Mouse (Mus musculus) C2C12 (cell line): Measurements from ENCODE around the gene Smim23. TPM values are rescaled to one million over a fixed set of nuclear protein-coding genes. Genes with fewer than 3 reads are reported as not detected.

Experiments
- H3K27me3 ChIP-seq: one replicate; pipeline ENCODE4 v1.6.1; 2011; ENCODE audit not compliant: control insufficient read depth, insufficient read depth, insufficient read length
- H3K36me3 ChIP-seq: one replicate; pipeline ENCODE4 v1.6.1; 2011; ENCODE audit not compliant: control insufficient read depth, insufficient read depth
- H3K4me3 ChIP-seq: one replicate; pipeline ENCODE4 v1.5.1; 2011; ENCODE audit warnings: mild to moderate bottlenecking, control low read depth; ENCODE audit not compliant: poor library complexity, insufficient read depth, severe bottlenecking
- H3K79me2 ChIP-seq: one replicate; pipeline ENCODE4 v1.6.1; 2011; ENCODE audit not compliant: control insufficient read depth, insufficient read depth
- H3K79me3 ChIP-seq: one replicate; pipeline ENCODE4 v1.6.1; 2011; ENCODE audit warnings: low read depth, control low read depth
- H3ac ChIP-seq: one replicate; pipeline ENCODE3; 2011; ENCODE audit warnings: low read depth; ENCODE audit not compliant: control insufficient read depth, insufficient read length
- CEBPB ChIP-seq: IDR thresholded peaks from one replicate; pipeline ENCODE4 v1.6.1; 2011; ENCODE audit warnings: low read depth, mild to moderate bottlenecking, control low read depth, moderate library complexity
- CTCF ChIP-seq: IDR thresholded peaks from one replicate; pipeline ENCODE4 v1.5.1; 2011; ENCODE audit not compliant: control insufficient read depth, insufficient read depth, insufficient read length
- FOSL1 ChIP-seq: IDR thresholded peaks from one replicate; pipeline ENCODE4 v1.8.0; 2011; ENCODE audit warnings: mild to moderate bottlenecking, low read length; ENCODE audit not compliant: poor library complexity, insufficient read depth, severe bottlenecking
- MAX ChIP-seq: IDR thresholded peaks from one replicate; pipeline ENCODE4 v1.6.1; 2011; ENCODE audit warnings: mild to moderate bottlenecking, control low read depth
- MYOD1 ChIP-seq: IDR thresholded peaks from one replicate; pipeline ENCODE4 v1.6.1; 2011; ENCODE audit warnings: low read depth; ENCODE audit not compliant: control insufficient read depth, insufficient read length
- MYOG ChIP-seq: IDR thresholded peaks from one replicate; pipeline ENCODE4 v1.6.1; 2011; ENCODE audit not compliant: control insufficient read depth, insufficient read length; ENCODE audit errors: extremely low read depth
- USF1 ChIP-seq: IDR thresholded peaks from one replicate; pipeline ENCODE4 v1.6.1; 2011; ENCODE audit warnings: low read depth, mild to moderate bottlenecking, control low read depth, moderate library complexity
- long read RNA-seq, 2 experiments: library from polyadenylated mRNA; unstranded; transcript quantifications; one replicate each; pipeline ENCODE4 v2.0.0; 2019 to 2020
- polyA plus RNA-seq: library from polyadenylated mRNA; unstranded; fragments of >200 nt; fragmentation: generic; extraction: Trizol; gene quantifications from one replicate; pipeline ENCODE4 v1.2.1, GENCODE M21; 2012; ENCODE audit warnings: missing spikeins

The Smim23 gene
- polyA plus RNA-seq = not detected
- long read RNA-seq, experiment 1 = 0 reads
- long read RNA-seq, experiment 2 = 0 reads

- Histone ChIP-seq H3K4me3 (no peak within 1 kb of the TSS), H3K79me3 (no peaks in the 10 kb centered on the region), H3K27me3 (peaks cover 3% of the 10 kb centered on the region), H3K36me3 (no peaks in the 10 kb centered on the region), H3K79me2 (no peaks in the 10 kb centered on the region), H3ac (no peak within 1 kb of the TSS)
- TF ChIP-seq CTCF (no peak), CEBPB (no peak), USF1 (no peak), MYOD1 (no peak), FOSL1 (no peak), MYOG (no peak), MAX (no peak)
Measured at GRCm38 (mm10) chr11:32824505-32824904, at the start of gene Smim23. Gene Smim23 (minus strand): TSS chr11:32824605.

- no peak overlapping the region for H3ac ChIP-seq
- H3K79me2 ChIP-seq = no peaks in the 10 kb centered on the region
- H3K27me3 ChIP-seq = peaks cover 46% of the 10 kb centered on the region
- H3K4me3 ChIP-seq = no peak overlapping the region
- no peak for TF ChIP-seq MAX
- TF ChIP-seq FOSL1 = no peak
- TF ChIP-seq MYOD1 = no peak
- TF ChIP-seq CTCF = no peak
- no peak for TF ChIP-seq MYOG
- TF ChIP-seq USF1 = no peak
- no peak for TF ChIP-seq CEBPB
- H3K36me3 ChIP-seq = no peaks in the 10 kb centered on the region
- no peaks in the 10 kb centered on the region for H3K79me3 ChIP-seq
Measured at GRCm38 (mm10) chr11:32868619-32869383, 44.4 kb upstream of the Smim23 start.

GRCm38 (mm10) chr11:32864615-32865014 lies 40.2 kb upstream of the Smim23 start:
- no peaks in the 10 kb centered on the region for H3K36me3 ChIP-seq
- no peaks in the 10 kb centered on the region for H3K79me2 ChIP-seq
- H3K79me3 ChIP-seq = no peaks in the 10 kb centered on the region
- H3K27me3 ChIP-seq = peaks cover 56% of the 10 kb centered on the region
- TF ChIP-seq MYOD1 (no peak), USF1 (no peak)
- H3ac ChIP-seq = no peak overlapping the region
- H3K4me3 ChIP-seq = no peak overlapping the region

- no peak for TF ChIP-seq CEBPB
- no peak for TF ChIP-seq FOSL1
- TF ChIP-seq MYOG = no peak
- TF ChIP-seq USF1 = no peak
- TF ChIP-seq MAX = no peak
- H3K79me3 ChIP-seq = no peaks in the 10 kb centered on the region
Measured at GRCm38 (mm10) chr11:32857418-32857879, 33.0 kb upstream of the Smim23 start.

GRCm38 (mm10) chr11:32846682-32847222 lies 22.3 kb upstream of the Smim23 start:
- no peaks in the 10 kb centered on the region for H3K79me3 ChIP-seq

More at GRCm38 (mm10) chr11:32857418-32857879, 33.0 kb upstream of the Smim23 start:
- H3ac ChIP-seq = no peak overlapping the region
- H3K4me3 ChIP-seq = no peak overlapping the region
- no peaks in the 10 kb centered on the region for H3K36me3 ChIP-seq
- no peaks in the 10 kb centered on the region for H3K79me2 ChIP-seq
- H3K27me3 ChIP-seq = peaks cover 5% of the 10 kb centered on the region

GRCm38 (mm10) chr11:32841169-32841568 lies 16.8 kb upstream of the Smim23 start:
- no peaks in the 10 kb centered on the region for H3K79me3 ChIP-seq
- no peak for TF ChIP-seq CEBPB
- no peak for TF ChIP-seq USF1
- TF ChIP-seq FOSL1 = no peak
- TF ChIP-seq MYOG = no peak
- no peak for TF ChIP-seq MYOD1
- TF ChIP-seq CTCF = no peak
- no peak for TF ChIP-seq MAX
- H3K79me2 ChIP-seq = no peaks in the 10 kb centered on the region
- no peak overlapping the region for H3K4me3 ChIP-seq
- peaks cover 15% of the 10 kb centered on the region for H3K27me3 ChIP-seq
- no peak overlapping the region for H3ac ChIP-seq
- H3K36me3 ChIP-seq = no peaks in the 10 kb centered on the region

More at GRCm38 (mm10) chr11:32846682-32847222, 22.3 kb upstream of the Smim23 start:
- Histone ChIP-seq H3ac (no peak overlapping the region), H3K79me2 (no peaks in the 10 kb centered on the region), H3K4me3 (no peak overlapping the region), H3K36me3 (no peaks in the 10 kb centered on the region), H3K27me3 (peaks cover 20% of the 10 kb centered on the region)
- TF ChIP-seq FOSL1 = no peak
- TF ChIP-seq MYOG = no peak
- TF ChIP-seq CTCF = no peak
- TF ChIP-seq MYOD1 = no peak
- no peak for TF ChIP-seq CEBPB
- no peak for TF ChIP-seq USF1
- no peak for TF ChIP-seq MAX
